7 mouse cellular contexts compared by ENCODE assay signal in the genomic region with DNA sequence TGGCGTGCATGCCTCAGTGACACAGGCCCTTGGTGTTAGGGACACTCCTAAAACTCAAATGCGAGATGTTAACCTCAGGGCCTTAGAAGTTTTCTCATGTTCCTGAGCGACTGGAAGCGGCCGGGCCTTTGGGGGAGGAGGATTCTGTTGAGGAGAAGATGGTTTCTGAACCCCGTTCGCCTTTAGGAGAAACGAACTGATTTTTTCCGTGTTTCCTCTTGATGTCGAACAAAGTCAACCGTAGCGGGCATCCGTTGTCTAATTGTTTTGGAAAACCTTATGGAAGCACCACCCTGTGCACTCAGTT. TPM values are rescaled to one million over a fixed set of nuclear protein-coding genes. Genes with fewer than 3 reads are reported as not detected.
DNase-seq lines count a peak whose midpoint lies in the region; ATAC-seq and TF ChIP-seq lines count a peak whose summit lies in the region.

No protein-coding gene starts in this region.

- no peaks in the 10 kb centered on the region for H3K36me3 ChIP-seq in spleen, adult 2 months (ENCODE audit: control insufficient read depth, insufficient read depth, low read length)
- H3K36me3 ChIP-seq in forebrain, embryonic 11.5 days (ENCODE audit: control insufficient read depth, insufficient read depth, low read length) = no peaks in the 10 kb centered on the region
- H3K36me3 ChIP-seq in liver, embryonic 11.5 days (ENCODE audit: control insufficient read depth, insufficient read depth, low read length) = no peaks in the 10 kb centered on the region

- no peaks in the 10 kb centered on the region for H3K9me3 ChIP-seq in forebrain, embryonic 11.5 days (ENCODE audit: control insufficient read depth, low read length)
- H3K9me3 ChIP-seq in liver, embryonic 11.5 days (ENCODE audit: control insufficient read depth, low read length) = no peaks in the 10 kb centered on the region

- no peak for DNase-seq in spleen, adult 2 months (ENCODE audit: low read depth in 1 of 2, low spot score in 2 of 2)
- no peak for DNase-seq in spleen, postnatal 36 days (ENCODE audit: low spot score in 2 of 2)
- DNase-seq in forebrain, embryonic 11.5 days (ENCODE audit: low spot score) = peak; percentile 50
- DNase-seq in liver, embryonic 11.5 days (ENCODE audit: low spot score) = no peak
- DNase-seq in telencephalon, adult 2 months (ENCODE audit: low read depth, low spot score) = peak; percentile 6
- no peak for DNase-seq in adrenal gland, postnatal 10 days

- H3K27ac ChIP-seq in spleen, adult 2 months (ENCODE audit: insufficient read depth, low read length) = peak overlapping the region; percentile 92; the same call in 1 of the 2 replicates
- H3K27ac ChIP-seq in forebrain, embryonic 11.5 days (ENCODE audit: low read depth, low read length) = no peak overlapping the region
- H3K27ac ChIP-seq in liver, embryonic 11.5 days (ENCODE audit: low read depth, low read length) = peak overlapping the region; percentile 82

- peak overlapping the region; percentile 90 for H3K9ac ChIP-seq in forebrain, embryonic 11.5 days (ENCODE audit: low read length)
- peak overlapping the region; percentile 92 for H3K9ac ChIP-seq in liver, embryonic 11.5 days (ENCODE audit: low read depth, low read length)

- under 1% methylated on average over 13 of the region's 13 CpGs for WGBS in spleen, adult 2 months
- 3% methylated on average over 13 of the region's 13 CpGs for WGBS in forebrain, embryonic 11.5 days
- under 1% methylated on average over 13 of the region's 13 CpGs for WGBS in liver, embryonic 11.5 days

- TF ChIP-seq POLR2A in spleen, adult 2 months (IDR thresholded peaks at IDR 0.05; ENCODE audit: low read depth, low read length) = no peak

- no peaks in the 10 kb centered on the region for H3K4me1 ChIP-seq in spleen, adult 2 months (ENCODE audit: control insufficient read depth, insufficient read depth, insufficient read length)
- H3K4me1 ChIP-seq in forebrain, embryonic 11.5 days (replicated peaks; ENCODE audit: control insufficient read depth, insufficient read depth, low read length) = no peaks in the 10 kb centered on the region
- H3K4me1 ChIP-seq in liver, embryonic 11.5 days (replicated peaks; ENCODE audit: control insufficient read depth, insufficient read depth, low read length) = peaks cover 5% of the 10 kb centered on the region; the same call in 1 of the 2 replicates

- peak overlapping the region; percentile 95 for H3K4me3 ChIP-seq in spleen, adult 2 months (ENCODE audit: extremely low read depth, insufficient read depth, insufficient read length)
- peak overlapping the region; percentile 91 for H3K4me3 ChIP-seq in forebrain, embryonic 11.5 days (ENCODE audit: low read depth, low read length)
- H3K4me3 ChIP-seq in liver, embryonic 11.5 days (ENCODE audit: low read depth, low read length) = peak overlapping the region; percentile 95

- peak overlapping the region; percentile 66 for H3K4me2 ChIP-seq in forebrain, embryonic 11.5 days (ENCODE audit: low read depth, low read length, severe bottlenecking)
- H3K4me2 ChIP-seq in liver, embryonic 11.5 days = peak overlapping the region; percentile 71

- H3K27me3 ChIP-seq in spleen, adult 2 months (ENCODE audit: control insufficient read depth, insufficient read depth, low read length) = no peaks in the 10 kb centered on the region
- no peaks in the 10 kb centered on the region for H3K27me3 ChIP-seq in forebrain, embryonic 11.5 days (ENCODE audit: control insufficient read depth, insufficient read depth, low read length)
- no peaks in the 10 kb centered on the region for H3K27me3 ChIP-seq in liver, embryonic 11.5 days (replicated peaks; ENCODE audit: control insufficient read depth, insufficient read depth, low read length)

- no peak for TF ChIP-seq CTCF in spleen, adult 2 months (IDR thresholded peaks at IDR 0.05; ENCODE audit: extremely low read depth, insufficient read depth, insufficient read length, insufficient replicate concordance)

- ATAC-seq in forebrain, embryonic 11.5 days (replicated peaks; ENCODE audit: low FRiP score) = peak; percentile 2; the same call in 1 of the 2 replicates
- ATAC-seq in liver, embryonic 11.5 days (replicated peaks; ENCODE audit: low FRiP score) = no peak
- ATAC-seq in frontal cortex, adult (ENCODE audit: low TSS enrichment) = no peak

RNA-seq across cellular contexts. Expression of gene Ppig, which starts 1.1 kb away (rescaled TPM):
- polyA plus RNA-seq in spleen, adult 2 months (2012; rRNA removed) = 0.62 and 1.4 TPM in 2 replicates
- polyA plus RNA-seq in forebrain, embryonic 11.5 days (2014; fragmentation: Nextera tagmentation; extraction: Ambion mirVana) = 135 and 146 TPM in 2 replicates
- polyA plus RNA-seq in liver, embryonic 11.5 days (2014; fragmentation: Nextera tagmentation; extraction: Ambion mirVana) = 98.3 and 110 TPM in 2 replicates
- 10 to 100 TPM; 68.5 to 72.8 TPM for total RNA-seq in adrenal gland, postnatal 10 days (2021)

RNA-seq across cellular contexts. Expression of gene Fastkd1, which starts 10.2 kb away (rescaled TPM):
- polyA plus RNA-seq in spleen, adult 2 months (2012; rRNA removed) = 2.6 and 2.8 TPM in 2 replicates
- polyA plus RNA-seq in forebrain, embryonic 11.5 days (2014; fragmentation: Nextera tagmentation; extraction: Ambion mirVana) = 22.3 and 22.7 TPM in 2 replicates
- polyA plus RNA-seq in liver, embryonic 11.5 days (2014; fragmentation: Nextera tagmentation; extraction: Ambion mirVana) = 16.0 and 17.0 TPM in 2 replicates
- 10 to 100 TPM; 29.5 to 38.9 TPM for total RNA-seq in adrenal gland, postnatal 10 days (2021)

RNA-seq across cellular contexts. Expression of gene Klhl41, which starts 53.6 kb away (rescaled TPM):
- not detected in 2 replicates for polyA plus RNA-seq in spleen, adult 2 months (2012; rRNA removed)
- 0.13 and 0.15 TPM in 2 replicates for polyA plus RNA-seq in forebrain, embryonic 11.5 days (2014; fragmentation: Nextera tagmentation; extraction: Ambion mirVana)
- polyA plus RNA-seq in liver, embryonic 11.5 days (2014; fragmentation: Nextera tagmentation; extraction: Ambion mirVana) = 0.22 and 0.75 TPM in 2 replicates
- 10 to 100 TPM; 14.7 to 51.9 TPM for total RNA-seq in adrenal gland, postnatal 10 days (2021)

Comparison
In these comparisons a context has a peak if more than half of its experiments do, and no peak if none do; other contexts are left out.
1. DNase-seq: peak in forebrain, embryonic 11.5 days (single experiment) and telencephalon, adult 2 months (single experiment); none in spleen, adult 2 months (0 of 2), spleen, postnatal 36 days (0 of 2), liver, embryonic 11.5 days (single experiment) and adrenal gland, postnatal 10 days (single experiment).
2. RNA of gene Ppig, which starts 1.1 kb away (polyA plus RNA-seq): 135 to 146 TPM in forebrain, embryonic 11.5 days and 98.3 to 110 TPM in liver, embryonic 11.5 days; 0.62 to 1.4 TPM in spleen, adult 2 months; every median in the first group is over 10 times any median in the second.
3. Peak in every context shown above with its lines, with median percentiles within 50 percentile points of each other: H3K4me3 ChIP-seq.